14 mouse cellular contexts compared by ENCODE assay signal in the genomic region with DNA sequence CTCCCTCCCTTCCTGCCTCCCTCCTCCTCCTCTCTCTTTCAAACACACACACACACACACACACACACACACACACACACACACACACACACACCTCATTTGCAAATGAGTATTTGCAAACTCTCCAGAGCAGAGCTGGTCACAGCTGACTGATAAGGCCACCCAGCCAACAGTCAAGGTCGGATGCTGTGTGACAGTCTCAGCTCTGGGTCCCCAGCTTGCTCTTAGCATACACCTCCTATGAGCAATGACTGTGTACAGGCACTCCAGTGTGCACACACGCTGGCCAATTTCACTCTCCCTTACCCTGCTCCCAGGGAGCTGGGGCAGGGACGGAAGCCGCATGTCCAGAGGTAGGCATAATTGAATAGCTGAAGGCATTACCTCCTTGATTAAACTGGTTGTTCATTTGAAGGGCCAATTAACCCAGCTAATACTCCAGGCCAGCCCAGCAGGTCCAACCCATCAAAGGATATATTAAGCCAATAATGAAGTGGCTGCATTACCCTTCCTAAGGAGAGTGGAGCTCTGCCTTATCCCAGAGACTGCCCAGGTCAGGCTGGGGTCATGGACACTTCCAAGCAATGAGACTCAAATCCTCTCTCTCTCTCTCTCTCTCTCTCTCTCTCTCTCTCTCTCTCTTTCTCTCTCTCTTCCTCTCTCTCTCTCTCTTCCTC.
DNase-seq lines count a peak whose midpoint lies in the region; ATAC-seq and TF ChIP-seq lines count a peak whose summit lies in the region.
"Had no signal": no experiment of that assay in that cellular context is flagged by ENCODE, and none has a peak within 500 bp of the region (broad histone marks: within the 10 kb centered on the region; RNA-seq: fewer than 3 reads in every experiment).

No protein-coding gene starts in this region.

- no peak overlapping the region for H3K27ac ChIP-seq in forebrain, embryonic 10.5 days
- no peak overlapping the region for H3K27ac ChIP-seq in forebrain, embryonic 14.5 days (ENCODE audit: low read depth, low read length)
- H3K27ac ChIP-seq in midbrain, embryonic 13.5 days, result no peak overlapping the region
- H3K27ac ChIP-seq in midbrain, embryonic 10.5 days (replicated peaks), result no peak overlapping the region
- no peak overlapping the region for H3K27ac ChIP-seq in stomach, embryonic 14.5 days (ENCODE audit: low read length)
- no peak overlapping the region for H3K27ac ChIP-seq in intestine, postnatal 0 days (ENCODE audit: low read depth, low read length)
- H3K27ac ChIP-seq: embryonic facial prominence, embryonic 15.5 days; forebrain, embryonic 15.5 days; liver, embryonic 12.5 days had no signal

- H3K9me3 ChIP-seq in forebrain, embryonic 10.5 days, result no peaks in the 10 kb centered on the region
- no peaks in the 10 kb centered on the region for H3K9me3 ChIP-seq in forebrain, embryonic 14.5 days (replicated peaks; ENCODE audit: control insufficient read depth, low read length)
- H3K9me3 ChIP-seq in midbrain, embryonic 13.5 days, result no peaks in the 10 kb centered on the region
- no peaks in the 10 kb centered on the region for H3K9me3 ChIP-seq in midbrain, embryonic 10.5 days (replicated peaks)
- H3K9me3 ChIP-seq in stomach, embryonic 14.5 days (ENCODE audit: control insufficient read depth, low read depth, low read length), result no peaks in the 10 kb centered on the region
- H3K9me3 ChIP-seq in intestine, postnatal 0 days (ENCODE audit: control insufficient read depth), result no peaks in the 10 kb centered on the region
- H3K9me3 ChIP-seq: embryonic facial prominence, embryonic 15.5 days; forebrain, embryonic 15.5 days; G1E; liver, embryonic 12.5 days had no signal

- H3K27me3 ChIP-seq in forebrain, embryonic 10.5 days (ENCODE audit: poor library complexity, severe bottlenecking), result peaks cover 99% of the 10 kb centered on the region
- H3K27me3 ChIP-seq in forebrain, embryonic 14.5 days (replicated peaks; ENCODE audit: control insufficient read depth, insufficient read depth, low read length), result 0 out of 2 replicates have a peak, but pooled peaks cover 3% of the 10 kb centered on the region
- H3K27me3 ChIP-seq in midbrain, embryonic 13.5 days, result peaks cover 16% of the 10 kb centered on the region
- H3K27me3 ChIP-seq in midbrain, embryonic 10.5 days (ENCODE audit: low read depth, poor library complexity, severe bottlenecking), result peaks cover 76% of the 10 kb centered on the region
- no peaks in the 10 kb centered on the region for H3K27me3 ChIP-seq in stomach, embryonic 14.5 days (ENCODE audit: control insufficient read depth, insufficient read depth, low read length)
- no peaks in the 10 kb centered on the region for H3K27me3 ChIP-seq in intestine, postnatal 0 days (replicated peaks; ENCODE audit: control insufficient read depth, insufficient read depth, low read length)
- H3K27me3 ChIP-seq: forebrain, embryonic 15.5 days had no signal

- no peak for TF ChIP-seq CTCF in brain, embryonic 14.5 days (IDR thresholded peaks at IDR 0.05; ENCODE audit: borderline replicate concordance, extremely low read depth, insufficient read depth, insufficient read length)
- no peak for TF ChIP-seq CTCF in intestine, postnatal 0 days (IDR thresholded peaks at IDR 0.05; ENCODE audit: low read depth)

- H3K4me3 ChIP-seq in forebrain, embryonic 10.5 days, result no peak overlapping the region
- no peak overlapping the region for H3K4me3 ChIP-seq in forebrain, embryonic 14.5 days (ENCODE audit: low read depth, low read length)
- H3K4me3 ChIP-seq in midbrain, embryonic 13.5 days (replicated peaks), result no peak overlapping the region
- H3K4me3 ChIP-seq in midbrain, embryonic 10.5 days, result no peak overlapping the region
- no peak overlapping the region for H3K4me3 ChIP-seq in stomach, embryonic 14.5 days (ENCODE audit: low read depth, low read length)
- H3K4me3 ChIP-seq in intestine, postnatal 0 days (ENCODE audit: low read depth, low read length), result no peak overlapping the region
- H3K4me3 ChIP-seq: embryonic facial prominence, embryonic 15.5 days; forebrain, embryonic 15.5 days; liver, embryonic 12.5 days had no signal

- ATAC-seq in forebrain, embryonic 14.5 days, result no peak
- peak; percentile 62 for ATAC-seq in midbrain, embryonic 13.5 days
- ATAC-seq in stomach, embryonic 14.5 days (ENCODE audit: insufficient number of reproducible peaks, insufficient read depth, low FRiP score, low read depth), result 0 out of 2 replicates have a peak, but pooled peaks have one; percentile 33
- no peak for ATAC-seq in intestine, postnatal 0 days
- ATAC-seq: forebrain, embryonic 15.5 days; liver, embryonic 12.5 days had no signal

- H3K9ac ChIP-seq in forebrain, embryonic 14.5 days (ENCODE audit: low read length), result no peak overlapping the region
- no peak overlapping the region for H3K9ac ChIP-seq in midbrain, embryonic 13.5 days (replicated peaks)
- H3K9ac ChIP-seq in stomach, embryonic 14.5 days (replicated peaks; ENCODE audit: low read depth, low read length), result no peak overlapping the region
- no peak overlapping the region for H3K9ac ChIP-seq in intestine, postnatal 0 days (ENCODE audit: low read depth, low read length)
- H3K9ac ChIP-seq: embryonic facial prominence, embryonic 15.5 days; forebrain, embryonic 15.5 days; liver, embryonic 12.5 days had no signal

- peak; percentile 38 for DNase-seq in forebrain, embryonic 10.5 days (ENCODE audit: extremely low spot score, low spot score)
- DNase-seq in forebrain, embryonic 14.5 days (ENCODE audit: low spot score), result no peak
- no peak for DNase-seq in midbrain, embryonic 10.5 days (ENCODE audit: low spot score)
- peak; percentile 39 for DNase-seq in brain, embryonic 14.5 days (ENCODE audit: low read depth)
- DNase-seq in heart, adult 9 months (ENCODE audit: low spot score in 2 of 2), result no peak
- DNase-seq: cerebellum, adult 9-11 months; lung, postnatal 10 days had no signal

- TF ChIP-seq POLR2A in brain, embryonic 14.5 days (IDR thresholded peaks at IDR 0.05; ENCODE audit: borderline replicate concordance, extremely low read depth, insufficient read depth, insufficient read length, poor library complexity, severe bottlenecking), result no peak

- H3K4me1 ChIP-seq in forebrain, embryonic 10.5 days, result peaks cover 40% of the 10 kb centered on the region
- H3K4me1 ChIP-seq in forebrain, embryonic 14.5 days (ENCODE audit: control insufficient read depth, insufficient read depth, low read length), result no peaks in the 10 kb centered on the region
- H3K4me1 ChIP-seq in midbrain, embryonic 13.5 days (replicated peaks), result peaks cover 33% of the 10 kb centered on the region
- H3K4me1 ChIP-seq in midbrain, embryonic 10.5 days, result peaks cover 44% of the 10 kb centered on the region
- H3K4me1 ChIP-seq in stomach, embryonic 14.5 days (ENCODE audit: control insufficient read depth, insufficient read depth, low read length), result peaks cover 8% of the 10 kb centered on the region; the same call in 1 of the 2 replicates
- H3K4me1 ChIP-seq in intestine, postnatal 0 days (replicated peaks; ENCODE audit: control insufficient read depth, insufficient read depth, low read length), result no peaks in the 10 kb centered on the region
- H3K4me1 ChIP-seq: forebrain, embryonic 15.5 days; liver, embryonic 12.5 days had no signal

- H3K4me2 ChIP-seq in forebrain, embryonic 14.5 days (ENCODE audit: low read length), result no peak overlapping the region
- no peak overlapping the region for H3K4me2 ChIP-seq in midbrain, embryonic 13.5 days (replicated peaks)
- no peak overlapping the region for H3K4me2 ChIP-seq in stomach, embryonic 14.5 days (replicated peaks; ENCODE audit: low read depth, low read length)
- H3K4me2 ChIP-seq in intestine, postnatal 0 days (replicated peaks; ENCODE audit: low read depth), result no peak overlapping the region
- H3K4me2 ChIP-seq: embryonic facial prominence, embryonic 15.5 days; forebrain, embryonic 15.5 days; liver, embryonic 12.5 days had no signal

- WGBS in forebrain, embryonic 10.5 days, result 29% methylated on average over 4 of the region's 4 CpGs
- WGBS in forebrain, embryonic 14.5 days, result 11% methylated on average over 4 of the region's 4 CpGs
- 22% methylated on average over 4 of the region's 4 CpGs for WGBS in midbrain, embryonic 13.5 days
- 49% methylated on average over 4 of the region's 4 CpGs for WGBS in midbrain, embryonic 10.5 days
- 74% methylated on average over 4 of the region's 4 CpGs for WGBS in stomach, embryonic 14.5 days
- WGBS in intestine, postnatal 0 days, result 55% methylated on average over 4 of the region's 4 CpGs

- H3K36me3 ChIP-seq in forebrain, embryonic 10.5 days (replicated peaks), result no peaks in the 10 kb centered on the region
- H3K36me3 ChIP-seq in forebrain, embryonic 14.5 days (ENCODE audit: control insufficient read depth, insufficient read depth, low read length), result no peaks in the 10 kb centered on the region
- no peaks in the 10 kb centered on the region for H3K36me3 ChIP-seq in midbrain, embryonic 13.5 days
- H3K36me3 ChIP-seq in midbrain, embryonic 10.5 days, result no peaks in the 10 kb centered on the region
- H3K36me3 ChIP-seq in stomach, embryonic 14.5 days (ENCODE audit: control insufficient read depth, insufficient read depth, low read length), result no peaks in the 10 kb centered on the region
- H3K36me3 ChIP-seq in intestine, postnatal 0 days (ENCODE audit: control insufficient read depth, insufficient read depth), result no peaks in the 10 kb centered on the region
- H3K36me3 ChIP-seq: embryonic facial prominence, embryonic 15.5 days; forebrain, embryonic 15.5 days; G1E; liver, embryonic 12.5 days had no signal

Comparison
In these comparisons a context has a peak if more than half of its experiments do, and no peak if none do; other contexts are left out.
1. DNase-seq: peak in forebrain, embryonic 10.5 days (single experiment) and brain, embryonic 14.5 days (single experiment); none in forebrain, embryonic 14.5 days (single experiment), midbrain, embryonic 10.5 days (single experiment) and heart, adult 9 months (0 of 2).
2. ATAC-seq: peak in midbrain, embryonic 13.5 days (single experiment) and stomach, embryonic 14.5 days (single experiment); none in forebrain, embryonic 14.5 days (single experiment) and intestine, postnatal 0 days (single experiment).